Mouse (Mus musculus): ENCODE data around the gene Prss35.

Gene Prss35

DNA sequence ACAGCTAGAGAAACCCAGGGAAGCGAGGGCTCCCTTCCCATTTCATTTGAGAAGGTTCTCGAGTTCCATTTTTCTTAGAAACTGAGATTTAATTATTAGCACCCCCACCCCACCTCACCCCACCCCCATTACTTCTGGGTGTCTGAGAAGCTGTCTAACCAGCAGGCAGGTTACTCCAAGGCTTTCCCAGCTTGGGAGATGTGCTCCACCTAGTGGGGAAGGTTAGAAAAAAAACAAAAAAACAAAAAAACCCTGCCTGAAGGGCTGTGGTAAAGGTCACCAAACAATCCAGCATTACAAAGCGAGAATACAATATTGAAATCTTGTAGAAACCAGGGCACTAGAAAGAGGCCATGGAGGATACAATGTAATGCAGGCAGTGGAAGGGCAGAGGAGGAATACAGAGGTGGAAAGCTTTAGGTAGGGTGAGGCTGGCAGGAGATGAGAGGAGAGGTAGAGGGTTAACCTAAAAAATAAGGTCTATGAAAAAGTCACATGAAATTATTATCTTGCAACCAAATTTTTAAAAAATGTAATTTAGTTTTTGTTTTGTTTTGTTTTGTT is 57.2 kb downstream of the Prss35 start:
- DNase-seq: no peak

Measured in thymus, adult 18-20 months (tissue).